Mouse (Mus musculus) stomach, postnatal 0 days (tissue): ENCODE results near the gene Zswim1. TPM values are rescaled to one million over a fixed set of nuclear protein-coding genes. Genes with fewer than 3 reads are reported as not detected.
A peak's percentile ranks its signal among the peaks of the same experiment; 100 is the strongest.

ENCODE experiments used
- ATAC-seq: fragments of 200-750 bp; cut with Nextera tagmentation; 2 replicates; pipeline ENCODE4 v1.8.0; 2017; ENCODE audit not compliant: low FRiP score, low TSS enrichment
- DNase-seq: peaks from one replicate; pipeline ENCODE4 v3.0.0-alpha.2; 2016; ENCODE audit warnings: low spot score
- H3K27ac ChIP-seq: fragments of 300-500 bp; sonication (generic); replicated peaks from 2 replicates; pipeline ENCODE4 v1.5.1; 2014; ENCODE audit warnings: mild to moderate bottlenecking, control low read depth
- H3K27me3 ChIP-seq: fragments of 300-500 bp; sonication (generic); 2 replicates; pipeline ENCODE4 v1.6.1; 2014; ENCODE audit warnings: low read length; ENCODE audit not compliant: control insufficient read depth, insufficient read depth
- H3K36me3 ChIP-seq: fragments of 300-500 bp; sonication (generic); 2 replicates; pipeline ENCODE4 v1.6.1; 2014; ENCODE audit warnings: low read length, mixed read lengths; ENCODE audit not compliant: control insufficient read depth, insufficient read depth
- H3K4me1 ChIP-seq: fragments of 300-500 bp; sonication (generic); replicated peaks from 2 replicates; pipeline ENCODE4 v1.6.1; 2014; ENCODE audit warnings: antibody characterized with exemption; ENCODE audit not compliant: control insufficient read depth, insufficient read depth
- H3K4me2 ChIP-seq: fragments of 300-500 bp; sonication (generic); replicated peaks from 2 replicates; pipeline ENCODE4 v1.6.1; 2014; ENCODE audit warnings: low read depth, mild to moderate bottlenecking, control low read depth, moderate library complexity
- H3K4me3 ChIP-seq: fragments of 300-500 bp; sonication (generic); 2 replicates; pipeline ENCODE4 v1.5.1; 2014; ENCODE audit warnings: low read depth, low read length, control low read depth
- H3K9ac ChIP-seq: fragments of 300-500 bp; sonication (generic); 2 replicates; pipeline ENCODE4 v1.6.1; 2014; ENCODE audit warnings: mild to moderate bottlenecking, low read length, control low read depth, mixed read lengths
- H3K9me3 ChIP-seq: fragments of 300-500 bp; sonication (generic); 2 replicates; pipeline ENCODE4 v1.6.1; 2016; ENCODE audit warnings: low read length; ENCODE audit not compliant: control insufficient read depth
- CTCF ChIP-seq: IDR thresholded peaks from 2 replicates; pipeline ENCODE4 v1.5.1; 2016; ENCODE audit warnings: antibody characterized with exemption, low read depth, mild to moderate bottlenecking, moderate library complexity
- EP300 ChIP-seq: optimal IDR thresholded peaks from 2 replicates; pipeline ENCODE3; 2016; ENCODE audit warnings: antibody characterized with exemption
- WGBS: fragments of 180-500 bp; shearing (Covaris S2); extraction: QIAGEN DNeasy Blood & Tissue Kit; methylation state at CpG from one replicate; pipeline ENCODE4 v1.1.7; 2014; 5-methylcytosine and 5-hydroxymethylcytosine counted together
- polyA plus RNA-seq: library from polyadenylated mRNA; unstranded; fragments of >200 nt; fragmentation: Nextera tagmentation; extraction: Ambion mirVana; gene quantifications from 2 replicates; pipeline ENCODE4 v1.2.1, GENCODE M21; 2015

Zswim1 gene
- polyA plus RNA-seq, 1 experiment from 2014 or later, result 10.1 TPM

DNA sequence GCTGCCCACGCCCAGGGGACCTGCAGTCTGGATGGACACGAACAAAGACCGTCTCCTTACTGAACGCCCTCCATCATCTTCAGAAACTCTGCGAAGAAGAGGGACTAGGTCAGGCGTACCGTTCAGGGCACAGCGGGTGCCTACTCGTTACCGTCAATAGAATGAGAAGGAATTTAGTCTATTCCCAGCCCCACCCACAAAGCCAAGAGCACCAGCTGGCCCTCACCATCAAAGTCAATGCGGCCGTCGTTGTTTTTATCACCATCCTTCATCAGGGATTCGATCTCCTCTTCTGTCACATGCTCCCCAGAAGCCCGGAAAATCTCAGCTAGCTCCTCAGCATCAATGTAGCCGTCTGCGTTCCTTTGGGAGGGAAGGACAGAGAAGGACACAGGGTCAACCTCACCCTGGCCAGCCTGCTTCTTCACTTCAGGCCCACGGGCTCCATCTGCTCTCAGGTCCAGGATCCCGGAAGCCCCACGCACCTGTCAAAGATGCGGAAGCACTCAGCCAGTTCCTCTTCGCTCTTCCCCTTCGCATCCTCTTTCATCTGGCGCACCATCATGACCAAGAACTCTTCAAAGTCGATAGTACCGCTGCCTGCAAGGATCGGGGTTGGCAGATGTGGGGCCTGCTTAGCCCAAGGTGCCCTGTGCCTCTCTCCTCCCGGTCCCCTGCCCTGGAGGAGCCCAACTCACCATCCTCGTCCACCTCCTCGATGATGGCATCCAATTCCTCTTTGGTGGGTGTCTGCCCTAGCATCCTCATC lies 45.1 kb upstream of the Zswim1 start:
- DNase-seq (no peak), ATAC-seq (no peak)
- Histone ChIP-seq H3K27ac (no peak overlapping the region), H3K27me3 (no peaks in the 10 kb centered on the region), H3K9ac (no peak overlapping the region), H3K4me2 (no peak overlapping the region), H3K9me3 (no peaks in the 10 kb centered on the region), H3K36me3 (no peaks in the 10 kb centered on the region), H3K4me1 (no peaks in the 10 kb centered on the region), H3K4me3 (no peak overlapping the region)
- WGBS, result 74% methylated on average over 30 of the region's 30 CpGs
- TF ChIP-seq CTCF (no peak), EP300 (no peak)

DNA sequence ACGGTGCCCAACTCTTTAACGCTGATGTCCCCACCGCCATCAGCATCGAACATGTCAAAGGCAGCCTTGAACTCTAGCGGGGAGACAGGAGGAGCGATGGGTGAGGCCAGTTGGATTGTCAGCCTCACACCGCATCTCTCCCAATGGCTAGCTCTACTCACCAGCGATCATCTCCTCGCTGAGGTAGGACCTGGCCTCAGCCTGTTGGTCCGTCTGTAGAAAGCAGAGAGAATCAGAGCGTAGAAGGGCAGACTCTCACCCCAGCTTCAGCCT lies 44.5 kb upstream of the Zswim1 start:
- Histone ChIP-seq H3K9ac (no peak overlapping the region), H3K36me3 (no peaks in the 10 kb centered on the region), H3K4me3 (no peak overlapping the region), H3K27me3 (no peaks in the 10 kb centered on the region), H3K9me3 (no peaks in the 10 kb centered on the region), H3K4me1 (no peaks in the 10 kb centered on the region), H3K27ac (no peak overlapping the region), H3K4me2 (no peak overlapping the region)
- DNase-seq (no peak), ATAC-seq (no peak)
- no peak for TF ChIP-seq CTCF
- TF ChIP-seq EP300, result no peak
- 88% methylated on average over 11 of the region's 11 CpGs for WGBS

DNA sequence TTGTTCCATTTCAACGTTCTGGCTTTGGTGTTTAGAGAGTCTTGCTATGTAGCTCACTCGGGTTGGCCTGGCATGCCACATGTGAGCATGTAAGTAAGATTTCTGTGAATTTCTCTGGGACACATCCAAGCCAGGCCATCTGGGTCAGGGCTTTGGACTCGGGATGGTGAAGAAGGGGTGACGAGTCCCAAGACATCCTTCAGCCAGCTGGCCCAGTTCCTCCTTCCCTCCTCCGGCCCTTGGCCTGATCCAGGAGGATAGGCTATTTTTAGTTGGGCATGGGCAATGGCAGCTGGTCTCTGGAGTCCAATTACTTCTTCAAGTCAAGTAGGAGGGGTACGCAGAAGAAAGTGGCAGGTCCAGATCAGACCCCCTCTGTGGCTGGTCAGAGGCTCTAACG lies 43.7 kb upstream of the Zswim1 start:
- Histone ChIP-seq H3K9me3 (no peaks in the 10 kb centered on the region), H3K27ac (no peak overlapping the region), H3K4me1 (no peaks in the 10 kb centered on the region), H3K36me3 (no peaks in the 10 kb centered on the region), H3K9ac (no peak overlapping the region), H3K4me3 (no peak overlapping the region), H3K4me2 (no peak overlapping the region), H3K27me3 (no peaks in the 10 kb centered on the region)
- no peak for TF ChIP-seq CTCF
- TF ChIP-seq EP300, result no peak
- no peak for ATAC-seq
- no peak for DNase-seq
- 75% methylated on average over 7 of the region's 7 CpGs for WGBS

DNA sequence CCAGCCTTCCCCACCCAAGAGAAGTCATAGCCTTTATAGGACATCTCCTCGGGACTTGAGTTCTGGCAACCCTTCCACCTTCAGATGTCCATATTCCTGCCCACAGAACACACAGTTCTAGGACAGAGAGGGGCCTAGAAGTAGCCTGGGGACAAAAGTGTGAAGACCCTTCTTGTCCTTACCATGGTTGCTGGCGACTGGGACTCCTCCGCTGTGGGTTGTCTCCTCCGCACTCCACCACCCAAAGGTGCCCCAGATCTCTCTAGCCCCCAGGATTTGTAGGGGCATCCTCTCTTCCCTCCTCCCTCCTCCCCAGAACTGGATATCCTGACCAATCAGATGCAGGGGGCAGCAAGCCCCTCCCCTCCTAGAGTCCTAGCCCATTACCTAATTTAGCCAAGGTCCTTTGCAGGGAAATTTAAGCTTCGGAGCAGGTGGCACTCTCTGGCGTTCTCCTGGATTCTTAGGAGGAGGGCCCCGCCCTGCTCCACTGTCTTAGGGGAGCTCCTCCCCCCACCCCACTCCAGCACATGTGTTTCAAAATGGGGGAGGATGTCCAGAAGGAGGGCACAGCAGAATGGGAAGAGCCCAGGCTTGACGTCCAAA lies 42.9 kb upstream of the Zswim1 start, which contains the start of gene Tnnc2:
Gene Tnnc2, minus strand, starts transcription at position 487 of the 606 bp plus-strand sequence.
- Histone ChIP-seq H3K4me1 (no peaks in the 10 kb centered on the region), H3K36me3 (no peaks in the 10 kb centered on the region), H3K9ac (no peak within 1 kb of the TSS), H3K27ac (no peak within 1 kb of the TSS), H3K4me3 (no peak within 1 kb of the TSS), H3K4me2 (no peak within 1 kb of the TSS), H3K9me3 (no peaks in the 10 kb centered on the region), H3K27me3 (no peaks in the 10 kb centered on the region)
- no peak for DNase-seq
- WGBS, result 63% methylated on average over 8 of the region's 8 CpGs
- no peak for ATAC-seq
- TF ChIP-seq EP300 (no peak), CTCF (no peak)

DNA sequence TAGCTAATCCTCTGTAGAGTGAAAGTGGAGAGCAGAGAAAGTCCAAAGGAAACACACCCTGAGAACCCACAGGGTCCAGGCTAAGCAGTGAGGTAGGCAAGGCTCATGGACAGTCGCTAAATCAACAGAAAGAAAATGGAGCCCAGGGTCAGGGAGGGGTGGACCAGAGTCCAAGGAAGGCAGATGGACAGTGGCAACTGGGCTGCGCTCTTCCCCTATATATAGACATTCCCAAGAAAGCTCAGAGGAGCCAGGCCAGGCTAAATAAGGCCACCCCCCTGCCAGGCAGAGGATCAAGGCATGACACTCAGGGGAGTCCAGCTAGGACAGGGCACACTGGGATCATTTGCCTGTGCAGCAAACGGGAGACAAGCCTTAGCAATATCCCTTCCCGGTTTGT lies 40.6 kb upstream of the Zswim1 start:
- H3K4me3 ChIP-seq, result no peak overlapping the region
- H3K9ac ChIP-seq, result no peak overlapping the region
- 68% methylated on average over 4 of the region's 4 CpGs for WGBS
- 0 out of 2 replicates have a peak, but pooled peaks cover 3% of the 10 kb centered on the region for H3K4me1 ChIP-seq
- H3K9me3 ChIP-seq, result no peaks in the 10 kb centered on the region
- no peaks in the 10 kb centered on the region for H3K36me3 ChIP-seq
- H3K27me3 ChIP-seq, result no peaks in the 10 kb centered on the region
- DNase-seq (no peak), ATAC-seq (no peak)
- TF ChIP-seq EP300, result no peak
- TF ChIP-seq CTCF, result no peak
- H3K27ac ChIP-seq, result no peak overlapping the region
- H3K4me2 ChIP-seq, result no peak overlapping the region

DNA sequence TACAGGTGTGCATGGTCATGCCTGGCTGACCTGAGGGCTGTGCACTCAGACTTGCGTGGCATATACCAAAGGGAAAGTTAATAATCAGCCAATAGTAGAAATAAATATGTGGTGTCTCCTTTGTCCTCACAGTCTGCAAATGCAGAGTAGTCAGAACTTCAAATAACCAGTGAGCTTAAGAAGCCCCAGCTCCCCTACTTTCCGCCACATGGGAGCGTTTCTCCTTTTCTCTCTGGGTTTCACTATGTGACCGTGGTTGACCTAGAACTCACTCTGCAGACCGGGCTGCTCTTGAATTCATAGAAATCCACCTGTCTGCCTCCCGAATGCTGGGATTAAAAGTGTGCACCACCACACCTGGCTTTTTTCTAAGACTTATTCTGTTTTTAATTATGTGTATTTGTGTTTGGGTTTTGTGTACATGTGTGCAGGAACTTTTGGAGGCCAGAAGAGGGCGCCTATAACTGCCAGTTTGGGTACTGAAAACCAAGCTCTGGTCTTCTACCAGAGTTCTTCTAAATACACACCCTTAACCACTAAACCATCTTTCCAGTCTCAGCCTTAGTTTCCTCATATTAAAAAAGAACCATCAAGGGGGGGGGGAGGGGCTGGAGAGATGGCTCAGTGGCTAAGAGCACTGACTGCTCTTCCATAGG lies 38.4 kb upstream of the Zswim1 start:
- DNase-seq, result no peak
- no peak overlapping the region for H3K4me2 ChIP-seq

More for the DNA sequence above, 38.4 kb upstream of the Zswim1 start:
- Histone ChIP-seq H3K36me3 (no peaks in the 10 kb centered on the region), H3K4me3 (no peak overlapping the region), H3K9ac (no peak overlapping the region), H3K4me1 (0 out of 2 replicates have a peak, but pooled peaks cover 3% of the 10 kb centered on the region), H3K27ac (no peak overlapping the region), H3K27me3 (no peaks in the 10 kb centered on the region), H3K9me3 (no peaks in the 10 kb centered on the region)
- TF ChIP-seq CTCF (peak; percentile 55), EP300 (no peak)
- WGBS, result 71% methylated on average over 7 of the region's 7 CpGs
- no peak for ATAC-seq
